Mouse (Mus musculus) adrenal gland, adult 2 months (tissue): ENCODE results near the gene Tomm22. TPM values are rescaled to one million over a fixed set of nuclear protein-coding genes. Genes with fewer than 3 reads are reported as not detected.
A peak's percentile ranks its signal among the peaks of the same experiment; 100 is the strongest.

ENCODE experiments used
- DNase-seq: peaks from one replicate; pipeline ENCODE4 v3.0.0; 2021
- polyA plus RNA-seq: library from polyadenylated mRNA; depleted of rRNA; stranded (reverse); fragments of >200 nt; gene quantifications from 2 replicates; pipeline ENCODE4 v1.2.3, GENCODE M21; 2012
- total RNA-seq, 2 experiments: library from RNA; stranded (reverse); gene quantifications; 2 replicates each; pipeline ENCODE4 v1.2.3; 2021

Tomm22 gene
- total and polyA plus RNA-seq, 3 experiments: 11.0 to 114 (median 93.3) TPM

DNA sequence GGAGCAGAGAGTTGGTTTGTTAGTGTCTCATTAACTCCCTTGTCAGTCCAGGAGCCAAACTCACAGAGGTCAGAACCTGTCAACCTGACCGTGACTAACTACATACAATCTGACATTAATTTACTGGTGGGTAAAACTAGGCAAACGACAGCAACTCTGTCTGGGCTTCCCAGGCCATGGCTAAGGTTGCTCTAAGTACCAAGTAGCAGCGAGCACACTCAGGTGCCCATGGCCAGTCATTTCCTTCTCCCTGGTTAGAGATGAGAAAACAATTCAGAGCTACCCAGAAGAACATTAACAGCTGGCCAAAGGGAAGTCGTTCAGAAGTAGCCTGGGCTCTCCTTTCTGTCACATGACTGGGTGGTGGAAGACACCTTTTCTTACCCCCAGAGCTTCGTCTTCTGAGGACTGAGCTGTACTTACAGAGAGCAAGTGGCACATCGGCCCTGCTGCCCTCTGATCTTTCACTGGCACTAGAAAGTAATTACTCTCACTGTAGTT is 14.5 kb downstream of the Tomm22 start:
- DNase-seq: peak; percentile 14

DNA sequence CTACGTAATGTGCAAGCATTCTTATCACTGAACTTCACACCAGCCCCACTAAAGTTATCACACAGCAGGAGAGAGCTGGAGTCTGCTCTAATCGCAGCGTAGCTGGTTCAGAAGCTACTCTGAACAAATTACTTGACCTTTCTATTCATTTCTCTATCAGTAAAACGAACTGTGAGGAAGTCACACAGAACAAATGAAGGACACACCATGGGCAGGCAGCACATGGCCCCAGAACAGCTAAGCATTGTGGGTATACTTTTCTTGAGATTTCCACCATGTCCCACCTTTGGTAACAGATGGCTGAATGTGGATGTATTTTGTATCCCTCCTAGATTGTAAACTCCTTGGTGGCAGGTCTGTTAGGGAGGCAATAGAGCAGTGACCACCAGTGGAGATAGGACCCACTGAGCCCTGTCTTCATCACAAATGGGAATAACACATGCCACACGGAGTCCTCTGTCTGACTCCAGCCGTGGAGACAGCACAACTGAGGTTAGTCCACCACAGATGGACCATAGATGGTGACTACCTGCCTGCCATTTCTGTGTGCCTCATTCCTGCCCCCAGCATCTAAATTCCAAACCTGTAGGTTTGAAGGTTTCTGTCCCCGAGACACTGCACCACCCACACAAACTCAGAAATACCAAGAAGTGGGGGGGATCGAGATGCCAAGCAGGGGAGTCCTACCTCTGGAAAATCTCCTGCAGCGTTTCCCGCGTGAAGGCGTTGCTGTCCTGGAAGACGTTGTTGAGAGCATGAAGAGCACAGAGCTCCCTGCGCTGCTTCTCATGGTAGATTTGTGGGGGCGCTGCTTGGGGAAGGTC is 15.6 kb downstream of the Tomm22 start:
- DNase-seq: peak; percentile 18

DNA sequence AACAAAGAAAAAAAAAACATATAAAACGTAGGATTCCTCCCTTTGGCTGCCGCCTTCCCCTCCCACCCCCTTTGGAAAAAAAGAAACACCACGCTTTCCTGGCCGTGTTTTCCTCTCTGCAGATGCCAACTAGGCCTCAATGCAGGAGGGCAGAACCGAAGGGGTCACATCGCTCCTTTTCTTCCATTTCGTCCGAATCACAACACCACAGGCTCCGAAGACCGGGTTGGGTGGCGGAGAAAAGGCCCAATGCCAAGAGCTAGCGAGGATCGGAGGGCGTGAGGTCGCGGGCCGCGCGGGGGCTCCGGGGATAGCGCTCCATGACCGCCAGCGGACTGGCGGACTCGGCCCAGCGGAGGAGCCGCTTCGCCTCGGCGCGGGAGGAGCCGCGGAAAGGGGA is 16.5 kb downstream of the Tomm22 start:
- no peak for DNase-seq

GRCm38 (mm10) chr15:79687646-79688267 is 17.1 kb downstream of the Tomm22 start, which contains the start of gene Josd1:
TSS of gene Josd1 (minus strand) at chr15:79687919.
- DNase-seq: peak; percentile 98

DNA sequence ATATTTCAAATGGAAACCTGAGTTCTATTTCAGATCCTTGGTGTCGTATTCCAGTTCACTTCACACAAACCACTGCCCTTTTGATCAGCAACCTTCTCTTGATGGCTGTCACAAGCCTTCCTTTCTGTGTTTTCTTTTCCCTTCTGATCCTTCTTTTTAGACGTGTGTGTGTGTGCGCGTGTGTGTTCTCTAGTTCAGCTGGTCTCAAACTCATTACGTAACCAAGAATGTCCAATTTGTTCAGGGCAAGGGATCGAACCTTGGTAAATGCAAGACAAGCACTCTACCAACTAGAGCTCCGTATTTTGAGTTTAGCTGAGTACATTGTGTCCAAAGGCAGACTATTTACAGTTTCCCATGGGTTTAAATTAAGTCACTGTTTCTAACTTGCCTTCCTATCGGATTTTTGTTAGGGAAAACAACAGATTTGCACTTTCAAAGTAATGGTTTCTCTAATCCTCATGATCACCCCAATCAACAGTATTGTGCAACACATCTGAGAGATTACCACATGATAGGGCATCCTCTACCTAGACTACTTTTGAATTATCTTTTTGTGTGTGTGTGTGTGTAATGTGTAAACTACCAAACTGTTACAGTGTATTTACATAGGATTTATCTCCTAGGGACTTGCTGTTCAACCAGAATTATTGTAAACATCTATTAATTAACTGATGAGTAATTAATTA is 17.8 kb downstream of the Tomm22 start:
- DNase-seq: no peak

DNA sequence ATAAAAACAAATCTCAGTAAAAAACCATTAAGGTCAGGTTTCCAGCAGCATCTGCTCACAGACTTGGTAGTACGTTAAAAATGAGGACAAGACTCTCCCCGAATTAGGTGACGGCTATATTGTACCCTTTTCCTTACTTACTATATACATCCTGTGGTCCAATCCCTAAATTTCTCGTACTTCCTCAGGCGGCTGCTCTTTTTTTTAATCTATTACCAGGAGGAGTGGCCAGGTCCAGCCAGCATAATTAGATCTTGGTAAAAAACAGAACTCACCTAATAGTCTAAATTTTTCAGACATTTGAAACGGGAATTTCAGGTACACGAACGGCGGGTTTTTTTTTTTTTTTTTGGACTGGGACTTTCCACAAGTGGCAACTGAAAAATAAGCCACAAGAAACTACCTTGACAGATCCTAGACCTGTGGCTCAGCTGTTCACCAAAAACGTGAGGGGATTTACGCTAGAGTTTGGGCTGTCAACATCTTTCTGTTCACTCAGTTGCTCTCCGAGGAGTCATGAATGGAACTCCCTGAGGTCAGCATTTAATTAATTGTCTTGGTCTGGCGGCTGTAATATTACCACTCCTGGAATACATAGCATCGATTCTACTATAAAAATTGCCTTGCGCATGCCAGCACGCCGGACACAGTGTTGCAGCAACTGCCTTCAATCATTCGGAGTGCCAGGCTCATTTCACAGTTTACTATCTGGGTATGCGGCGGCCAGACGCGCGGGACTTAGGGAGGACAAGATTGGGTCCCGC is 19.2 kb downstream of the Tomm22 start:
- no peak for DNase-seq

DNA sequence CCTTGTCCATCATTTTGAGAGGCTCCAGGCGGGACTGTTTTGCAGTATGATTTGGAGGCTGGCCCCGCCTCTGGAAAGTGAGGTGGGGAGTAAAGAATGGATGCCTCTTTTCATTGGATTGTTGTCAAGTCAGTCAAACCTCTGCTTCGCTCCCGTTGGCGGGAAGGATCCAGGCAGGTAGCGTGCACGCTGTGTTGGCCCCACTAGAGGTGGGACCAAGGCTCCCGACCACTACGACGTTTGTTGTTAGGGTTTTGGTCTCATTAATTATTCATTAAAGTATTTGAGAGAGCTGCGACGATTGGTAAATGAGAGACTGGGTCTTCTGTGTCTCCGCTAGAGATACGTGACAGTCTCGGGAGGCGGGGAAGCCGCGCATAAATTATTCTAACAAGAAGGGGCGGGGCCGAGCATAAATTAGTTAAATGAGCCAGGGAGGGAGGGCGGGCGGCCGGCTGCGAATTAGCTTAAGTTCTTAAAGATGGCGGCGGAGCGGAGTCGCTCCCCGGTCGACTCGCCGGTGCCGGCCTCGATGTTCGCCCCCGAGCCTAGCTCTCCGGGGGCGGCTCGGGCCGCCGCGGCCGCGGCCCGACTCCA is 19.9 kb downstream of the Tomm22 start, which contains the start of gene Gtpbp1:
TSS of gene Gtpbp1 (plus strand) at position 420 of the 597 bp plus-strand sequence.
- DNase-seq: peak; percentile 99

GRCm38 (mm10) chr15:79691023-79691508 is 20.4 kb downstream of the Tomm22 start:
- DNase-seq: no peak

DNA sequence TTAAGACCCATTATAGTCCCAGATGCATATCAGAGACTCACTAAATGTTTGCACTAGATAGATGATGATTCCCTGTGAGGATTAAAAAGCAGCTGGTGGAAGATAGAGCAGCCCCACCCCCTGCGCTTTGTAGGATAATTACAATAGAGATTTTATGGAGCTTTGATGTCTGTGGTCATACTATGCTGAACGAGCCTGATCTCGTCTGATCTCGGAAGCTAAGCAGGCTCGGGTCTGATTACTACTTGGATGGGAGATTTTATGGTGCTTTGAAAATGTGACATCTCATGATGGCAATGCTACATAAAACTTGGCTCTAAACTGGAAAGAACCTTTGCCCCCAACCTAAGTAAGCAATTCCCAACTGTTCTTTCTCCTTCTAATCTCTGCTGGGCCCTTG is 21.7 kb downstream of the Tomm22 start:
- no peak for DNase-seq

GRCm38 (mm10) chr15:79693740-79694139 is 23.1 kb downstream of the Tomm22 start:
- DNase-seq: no peak

DNA sequence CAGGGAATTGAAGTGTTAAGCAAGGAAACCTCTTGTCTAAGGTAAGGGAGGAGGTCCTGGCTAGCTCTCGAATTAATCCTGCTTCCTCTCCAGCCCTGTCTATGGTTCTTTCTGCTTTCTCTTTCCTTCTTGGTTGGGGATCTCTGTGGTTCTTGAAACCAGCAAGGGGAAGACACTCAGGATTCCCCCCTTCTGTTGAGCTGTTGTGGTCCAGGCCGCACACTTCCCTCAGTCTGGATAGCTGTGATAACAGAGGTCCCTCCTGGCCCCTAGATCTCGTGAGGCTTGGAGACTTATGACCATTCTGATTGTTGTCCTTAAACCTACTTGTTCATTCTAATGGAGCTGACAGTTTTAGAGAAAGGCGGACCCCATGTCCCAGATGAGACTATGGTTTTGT is 23.9 kb downstream of the Tomm22 start:
- no peak for DNase-seq

- no peak for DNase-seq
Measured at GRCm38 (mm10) chr15:79695516-79695915, 24.9 kb downstream of the Tomm22 start.

- no peak for DNase-seq
Measured at GRCm38 (mm10) chr15:79696508-79696907, 25.8 kb downstream of the Tomm22 start.

GRCm38 (mm10) chr15:79697011-79697410 is 26.4 kb downstream of the Tomm22 start:
- no peak for DNase-seq

DNA sequence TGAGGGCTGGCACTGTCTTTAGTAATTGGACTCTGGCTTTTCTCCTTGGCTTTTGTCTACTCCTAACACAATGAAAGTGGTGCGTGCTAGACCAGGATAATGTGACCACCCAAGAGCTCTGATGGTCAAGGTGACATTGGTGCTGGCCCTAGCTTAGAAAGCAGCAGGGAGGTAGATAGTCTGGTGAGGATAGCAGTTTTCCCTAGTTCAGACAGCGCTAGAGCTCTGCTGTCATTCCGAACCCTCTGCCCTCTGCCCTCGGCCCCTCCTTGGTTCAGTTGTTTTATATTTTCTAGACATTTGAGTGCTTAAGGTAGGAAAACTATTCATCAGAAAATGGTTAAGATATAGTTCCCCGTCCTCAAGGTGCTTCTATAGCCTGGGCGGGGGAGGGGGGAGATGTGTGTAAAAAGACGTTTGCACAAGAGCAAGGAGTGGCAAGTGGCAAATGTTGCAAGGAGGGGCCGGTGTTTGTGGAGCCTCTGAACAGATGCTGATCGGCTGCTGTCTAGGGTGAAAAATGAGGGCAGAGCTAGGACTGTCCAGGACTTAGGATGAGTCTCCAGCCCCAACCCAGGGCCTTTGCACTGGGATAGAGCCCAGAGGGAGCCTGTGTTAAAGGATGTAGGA is 27.0 kb downstream of the Tomm22 start:
- DNase-seq: no peak

DNA sequence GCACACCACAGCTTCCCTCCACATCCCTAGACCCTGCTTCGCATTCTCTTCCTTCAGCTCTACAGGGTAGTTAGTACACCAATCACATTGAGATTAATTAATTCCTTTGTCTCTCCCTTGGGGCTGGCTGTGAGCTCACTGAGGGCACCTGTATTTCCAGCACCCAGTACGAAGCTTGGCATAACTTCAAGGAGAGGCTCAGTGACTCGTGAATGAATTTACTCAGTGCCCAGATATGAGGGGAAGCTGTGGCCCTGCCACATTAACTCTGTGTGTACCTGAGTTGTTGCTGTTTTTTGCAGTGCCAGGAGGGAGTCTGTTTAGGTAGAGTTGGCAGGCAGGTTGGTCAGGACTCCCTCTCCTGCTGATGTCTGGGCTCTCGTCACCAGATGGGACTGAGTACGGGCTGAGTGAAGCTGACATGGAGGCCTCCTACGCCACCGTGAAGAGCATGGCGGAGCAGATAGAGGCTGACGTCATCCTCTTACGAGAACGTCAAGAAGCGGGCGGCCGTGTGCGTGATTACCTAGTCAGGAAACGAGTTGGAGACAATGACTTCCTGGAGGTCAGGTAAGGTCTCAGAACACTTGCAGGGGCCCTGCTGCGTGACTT is 36.0 kb downstream of the Tomm22 start:
- DNase-seq: no peak

DNA sequence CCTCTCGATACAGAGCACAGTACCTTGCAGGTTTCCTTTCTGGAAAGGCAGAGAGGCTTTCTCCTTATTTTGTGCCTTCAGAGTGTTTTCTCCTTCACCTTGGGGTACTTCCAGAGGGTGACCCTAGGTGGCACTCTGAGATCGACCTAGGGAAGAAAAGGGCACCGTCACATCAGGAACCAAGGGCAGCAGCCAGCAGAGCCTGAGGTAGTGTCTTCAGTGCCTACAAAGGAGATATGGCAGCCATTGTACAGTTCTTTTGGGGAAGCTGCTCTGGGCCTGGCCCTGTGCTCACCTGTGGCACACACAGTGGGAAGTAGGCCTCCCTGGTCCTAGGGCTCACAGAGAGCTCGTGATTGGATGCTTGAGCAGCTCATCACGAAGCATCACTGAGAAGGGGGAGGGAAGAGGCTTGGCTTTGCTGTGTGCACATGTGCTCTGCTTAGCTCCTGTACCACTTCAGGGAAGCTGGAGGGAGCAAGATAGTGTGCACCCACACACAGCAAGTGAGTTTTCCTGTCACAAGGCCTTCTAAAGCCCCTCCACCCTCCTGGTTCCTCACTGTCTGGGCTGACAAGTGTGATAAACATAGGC is 37.7 kb downstream of the Tomm22 start:
- no peak for DNase-seq

- DNase-seq: no peak
Measured at GRCm38 (mm10) chr15:79715646-79716045, 45.0 kb downstream of the Tomm22 start.

GRCm38 (mm10) chr15:79716710-79717109 is 46.0 kb downstream of the Tomm22 start:
- DNase-seq: no peak

GRCm38 (mm10) chr15:79720267-79720666 is 49.6 kb downstream of the Tomm22 start:
- no peak for DNase-seq
